Mouse (Mus musculus): ENCODE data around the gene Slco3a1. TPM values are rescaled to one million over a fixed set of nuclear protein-coding genes. Genes with fewer than 3 reads are reported as not detected.

Slco3a1 gene
- polyA plus RNA-seq, 1 experiment: 13.4 TPM

GRCm38 (mm10) chr7:74464638-74465037 lies 89.9 kb downstream of the Slco3a1 start:
- Histone ChIP-seq H3K27ac (ENCODE audit: insufficient read depth, low read length) (peak overlapping the region; percentile 72), H3K4me3 (ENCODE audit: insufficient read depth, low read length) (no peak overlapping the region), H3K4me1 (ENCODE audit: control insufficient read depth, insufficient read depth, low read length) (peaks cover 23% of the 10 kb centered on the region)
- TF ChIP-seq CTCF (IDR thresholded peaks at IDR 0.05; ENCODE audit: borderline replicate concordance, insufficient read depth, low read length) (no peak), POLR2A (IDR thresholded peaks at IDR 0.05; ENCODE audit: low read depth, low read length) (no peak)

- H3K27ac ChIP-seq (ENCODE audit: insufficient read depth, low read length): no peak overlapping the region
- no peak overlapping the region for H3K4me3 ChIP-seq (ENCODE audit: insufficient read depth, low read length)
- TF ChIP-seq CTCF (IDR thresholded peaks at IDR 0.05; ENCODE audit: borderline replicate concordance, insufficient read depth, low read length): no peak
- H3K4me1 ChIP-seq (ENCODE audit: control insufficient read depth, insufficient read depth, low read length): peaks cover 36% of the 10 kb centered on the region
Measured at GRCm38 (mm10) chr7:74462451-74462850, 92.1 kb downstream of the Slco3a1 start.

GRCm38 (mm10) chr7:74461736-74462135 lies 92.8 kb downstream of the Slco3a1 start:
- no peak overlapping the region for H3K27ac ChIP-seq (ENCODE audit: insufficient read depth, low read length)
- peaks cover 36% of the 10 kb centered on the region for H3K4me1 ChIP-seq (ENCODE audit: control insufficient read depth, insufficient read depth, low read length)
- no peak for TF ChIP-seq POLR2A (IDR thresholded peaks at IDR 0.05; ENCODE audit: low read depth, low read length)
- no peak for TF ChIP-seq CTCF (IDR thresholded peaks at IDR 0.05; ENCODE audit: borderline replicate concordance, insufficient read depth, low read length)
- no peak overlapping the region for H3K4me3 ChIP-seq (ENCODE audit: insufficient read depth, low read length)

DNA sequence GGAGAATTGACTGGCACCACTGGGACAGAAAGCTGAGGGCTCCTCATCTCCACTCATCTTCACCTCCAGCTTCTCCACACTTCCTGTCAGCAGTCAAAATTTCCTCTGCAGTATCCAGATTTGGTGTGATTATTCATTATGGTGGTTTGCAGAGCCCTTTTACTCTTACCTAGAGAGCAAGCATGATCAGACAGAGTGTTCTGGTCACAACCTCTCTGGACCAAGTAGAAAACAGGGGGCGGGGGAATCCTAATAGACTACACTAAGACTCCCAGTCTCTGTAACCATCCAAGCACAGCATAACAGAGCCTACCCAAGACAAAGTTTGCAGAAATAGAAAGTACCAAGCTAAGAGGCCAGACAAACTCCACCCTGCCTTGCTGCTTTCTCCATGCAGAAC lies 93.4 kb downstream of the Slco3a1 start:
- H3K4me1 ChIP-seq (ENCODE audit: control insufficient read depth, insufficient read depth, low read length): peaks cover 34% of the 10 kb centered on the region
- TF ChIP-seq POLR2A (IDR thresholded peaks at IDR 0.05; ENCODE audit: low read depth, low read length): no peak
- TF ChIP-seq CTCF (IDR thresholded peaks at IDR 0.05; ENCODE audit: borderline replicate concordance, insufficient read depth, low read length): no peak
- no peak overlapping the region for H3K27ac ChIP-seq (ENCODE audit: insufficient read depth, low read length)
- H3K4me3 ChIP-seq (ENCODE audit: insufficient read depth, low read length): no peak overlapping the region

- peak overlapping the region; percentile 55; the same call in 1 of the 2 replicates for H3K27ac ChIP-seq (ENCODE audit: insufficient read depth, low read length)
- TF ChIP-seq POLR2A (IDR thresholded peaks at IDR 0.05; ENCODE audit: low read depth, low read length) (no peak), CTCF (IDR thresholded peaks at IDR 0.05; ENCODE audit: borderline replicate concordance, insufficient read depth, low read length) (no peak)
Measured at GRCm38 (mm10) chr7:74459812-74460211, 94.8 kb downstream of the Slco3a1 start.

GRCm38 (mm10) chr7:74459277-74459676 lies 95.3 kb downstream of the Slco3a1 start:
- peaks cover 20% of the 10 kb centered on the region for H3K4me1 ChIP-seq (ENCODE audit: control insufficient read depth, insufficient read depth, low read length)
- TF ChIP-seq POLR2A (IDR thresholded peaks at IDR 0.05; ENCODE audit: low read depth, low read length) (no peak), CTCF (IDR thresholded peaks at IDR 0.05; ENCODE audit: borderline replicate concordance, insufficient read depth, low read length) (no peak)
- H3K4me3 ChIP-seq (ENCODE audit: insufficient read depth, low read length): no peak overlapping the region
- peak overlapping the region; percentile 55; the same call in 1 of the 2 replicates for H3K27ac ChIP-seq (ENCODE audit: insufficient read depth, low read length)

More at GRCm38 (mm10) chr7:74459812-74460211, 94.8 kb downstream of the Slco3a1 start:
- Histone ChIP-seq H3K4me1 (ENCODE audit: control insufficient read depth, insufficient read depth, low read length) (peaks cover 26% of the 10 kb centered on the region), H3K4me3 (ENCODE audit: insufficient read depth, low read length) (no peak overlapping the region)

GRCm38 (mm10) chr7:74458475-74459221 lies 95.9 kb downstream of the Slco3a1 start:
- TF ChIP-seq POLR2A (IDR thresholded peaks at IDR 0.05; ENCODE audit: low read depth, low read length): no peak
- TF ChIP-seq CTCF (IDR thresholded peaks at IDR 0.05; ENCODE audit: borderline replicate concordance, insufficient read depth, low read length): no peak
- peak overlapping the region; percentile 55; the same call in 1 of the 2 replicates for H3K27ac ChIP-seq (ENCODE audit: insufficient read depth, low read length)
- H3K4me1 ChIP-seq (ENCODE audit: control insufficient read depth, insufficient read depth, low read length): peaks cover 17% of the 10 kb centered on the region

DNA sequence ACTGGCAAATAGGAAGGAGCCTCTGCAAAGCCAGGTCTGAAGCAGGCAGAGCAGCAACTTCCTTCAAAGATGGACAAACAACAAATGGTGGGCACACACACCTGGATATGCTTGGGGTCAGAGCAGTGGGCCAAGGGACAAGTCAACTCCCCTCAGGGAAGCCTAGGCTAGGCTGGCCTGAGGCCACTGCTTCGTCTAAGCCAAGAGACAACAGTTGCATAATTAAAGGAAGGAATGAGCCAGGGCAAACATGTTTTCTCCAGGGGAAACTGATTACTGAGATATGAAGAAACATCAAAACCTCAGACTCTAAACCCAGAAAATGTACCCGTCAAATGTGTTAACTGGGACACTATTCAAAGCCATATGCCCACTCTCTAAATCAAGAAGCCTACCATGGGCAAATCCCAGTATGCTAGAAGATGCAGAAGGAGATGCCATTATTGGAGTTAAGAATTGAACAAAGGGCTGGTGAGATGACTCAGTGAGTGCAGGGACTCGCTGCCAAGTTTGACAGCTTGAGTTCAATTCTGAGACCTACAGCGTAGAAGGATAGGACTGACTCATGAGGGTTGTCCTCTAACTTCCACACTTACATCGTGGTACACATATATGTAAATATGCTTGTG lies 97.1 kb downstream of the Slco3a1 start:
- Histone ChIP-seq H3K27ac (ENCODE audit: insufficient read depth, low read length) (no peak overlapping the region), H3K4me1 (ENCODE audit: control insufficient read depth, insufficient read depth, low read length) (peaks cover 17% of the 10 kb centered on the region), H3K4me3 (ENCODE audit: insufficient read depth, low read length) (no peak overlapping the region)
- no peak for TF ChIP-seq CTCF (IDR thresholded peaks at IDR 0.05; ENCODE audit: borderline replicate concordance, insufficient read depth, low read length)
- TF ChIP-seq POLR2A (IDR thresholded peaks at IDR 0.05; ENCODE audit: low read depth, low read length): no peak

More at GRCm38 (mm10) chr7:74458475-74459221, 95.9 kb downstream of the Slco3a1 start:
- no peak overlapping the region for H3K4me3 ChIP-seq (ENCODE audit: insufficient read depth, low read length)

DNA sequence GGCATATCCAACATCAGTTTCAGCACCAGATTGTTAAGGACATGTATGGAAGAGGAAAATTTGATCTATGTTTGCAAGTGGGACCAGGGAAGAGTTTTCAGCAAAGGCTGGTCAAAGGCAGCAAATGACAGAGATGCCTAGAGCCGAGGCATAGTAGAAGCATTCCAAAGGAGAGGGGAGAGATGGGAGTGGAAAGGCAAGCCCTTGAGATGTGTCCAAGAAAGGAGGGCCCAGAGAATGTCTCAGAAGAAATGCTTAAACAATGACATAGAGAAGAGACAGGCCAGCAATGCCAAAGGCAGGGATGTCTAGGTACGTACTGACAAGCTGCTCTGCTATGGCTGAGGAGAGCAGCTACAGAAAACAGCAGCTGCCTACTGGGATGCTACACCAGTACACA lies 97.8 kb downstream of the Slco3a1 start:
- Histone ChIP-seq H3K27ac (ENCODE audit: insufficient read depth, low read length) (no peak overlapping the region), H3K4me1 (ENCODE audit: control insufficient read depth, insufficient read depth, low read length) (peaks cover 17% of the 10 kb centered on the region), H3K4me3 (ENCODE audit: insufficient read depth, low read length) (no peak overlapping the region)
- TF ChIP-seq POLR2A (IDR thresholded peaks at IDR 0.05; ENCODE audit: low read depth, low read length) (no peak), CTCF (IDR thresholded peaks at IDR 0.05; ENCODE audit: borderline replicate concordance, insufficient read depth, low read length) (no peak)

GRCm38 (mm10) chr7:74451047-74451446 lies 103.5 kb downstream of the Slco3a1 start:
- Histone ChIP-seq H3K4me3 (ENCODE audit: insufficient read depth, low read length) (no peak overlapping the region), H3K27ac (ENCODE audit: insufficient read depth, low read length) (no peak overlapping the region), H3K4me1 (ENCODE audit: control insufficient read depth, insufficient read depth, low read length) (no peaks in the 10 kb centered on the region)
- no peak for TF ChIP-seq CTCF (IDR thresholded peaks at IDR 0.05; ENCODE audit: borderline replicate concordance, insufficient read depth, low read length)
- TF ChIP-seq POLR2A (IDR thresholded peaks at IDR 0.05; ENCODE audit: low read depth, low read length): no peak
